Mouse (Mus musculus) B cell, adult 62 days (primary cell): Measurements from ENCODE around the gene Gm4559. TPM values are rescaled to one million over a fixed set of nuclear protein-coding genes. Genes with fewer than 3 reads are reported as not detected.

ENCODE experiments used
- total RNA-seq: library from RNA; stranded (reverse); gene quantifications from 4 replicates; pipeline ENCODE4 v1.2.4, GENCODE M21; 2023

The Gm4559 gene
- not detected in 4 replicates for total RNA-seq

DNA sequence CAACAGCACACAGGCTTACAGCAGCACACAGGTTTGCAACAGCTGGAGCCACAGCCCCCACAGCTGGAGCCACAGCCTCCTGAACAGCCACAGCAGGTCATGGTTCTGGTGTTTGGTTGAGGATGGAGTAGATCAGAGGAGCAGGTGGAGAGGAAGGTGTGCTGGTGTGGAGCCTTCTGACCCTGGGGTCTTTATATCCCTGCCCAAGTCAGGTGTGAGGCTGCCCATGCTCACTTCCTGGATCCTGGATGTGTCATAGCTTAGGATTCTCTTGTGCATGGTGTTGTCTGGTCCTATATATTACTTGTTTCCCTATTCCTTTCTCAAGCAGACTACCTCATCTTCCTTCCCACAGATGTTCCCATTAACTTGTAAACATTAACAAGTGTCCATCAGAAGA is at the start of gene Gm4559:
Gm4559 (minus strand) TSS at position 101 of the 400 bp plus-strand sequence.

GRCm38 (mm10) chr7:142303249-142303648 is 29.1 kb upstream of the Gm4559 start, which contains the start of gene Krtap5-4:
Gene Krtap5-4 (plus strand): TSS chr7:142303549.

GRCm38 (mm10) chr7:142297018-142297417 is 22.9 kb upstream of the Gm4559 start, which contains the start of gene Krtap5-1:
Gene Krtap5-1 (minus strand): TSS chr7:142297118.

GRCm38 (mm10) chr7:142258254-142258653 is 15.9 kb downstream of the Gm4559 start, which contains the start of gene Gm2431:
Gene Gm2431 (minus strand): TSS chr7:142258354.

GRCm38 (mm10) chr7:142240978-142241377 is 33.2 kb downstream of the Gm4559 start, which contains the start of gene Gm40460:
Gene Gm40460 (minus strand): TSS chr7:142241078.

DNA sequence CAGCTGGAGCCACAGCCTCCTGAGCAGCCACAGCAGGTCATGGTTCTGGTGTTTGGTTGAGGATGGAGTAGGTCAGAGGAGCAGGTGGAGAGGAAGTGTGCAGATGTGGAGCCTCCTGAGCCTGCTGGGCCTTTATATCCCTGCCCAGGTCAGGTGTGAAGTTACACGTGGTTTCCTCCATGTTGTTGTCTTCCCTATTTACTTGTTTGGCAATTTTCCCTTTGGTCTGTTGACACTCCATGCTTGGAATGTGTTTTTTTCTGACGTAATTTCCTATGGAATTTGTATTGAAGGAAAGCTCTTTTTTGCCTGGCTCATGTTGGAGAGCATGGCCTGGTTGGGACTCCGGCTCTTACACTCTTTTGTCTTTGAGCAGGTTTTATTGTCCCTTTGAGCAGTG is 44.3 kb downstream of the Gm4559 start, which contains the start of gene Krtap5-5:
Krtap5-5 (minus strand) TSS at position 101 of the 400 bp plus-strand sequence.

Other genes with a start within 250 kb of the Gm4559 start
- gene Mob2, start 213.3 kb downstream of the Gm4559 start, total RNA-seq, result 33.3 to 45.7 TPM (median 40.9 TPM) in 4 replicates
- gene Dusp8, start 178.5 kb downstream of the Gm4559 start, total RNA-seq, result 4.6 to 6.7 TPM (median 5.9 TPM) in 4 replicates
- gene Gm45618, start 153.6 kb downstream of the Gm4559 start, total RNA-seq, result not detected in 4 replicates
- gene Gm39115, start 138.3 kb downstream of the Gm4559 start, total RNA-seq, result not detected in 4 replicates
- not detected in 4 replicates for gene Gm45337, start 129.8 kb downstream of the Gm4559 start, total RNA-seq
- gene Gm29735, start 117.2 kb downstream of the Gm4559 start, total RNA-seq, result not detected in 4 replicates
- gene Gm4553, start 108.6 kb downstream of the Gm4559 start, total RNA-seq, result not detected in 4 replicates
- gene Krtap5-2, start 98.4 kb downstream of the Gm4559 start, total RNA-seq, result not detected in 4 replicates
- gene Gm10153, start 84.0 kb downstream of the Gm4559 start, total RNA-seq, result not detected in 4 replicates
- gene Krtap5-3, start 73.0 kb downstream of the Gm4559 start, total RNA-seq, result not detected in 4 replicates
- gene Gm7579, start 62.5 kb downstream of the Gm4559 start, total RNA-seq, result not detected in 4 replicates
- not detected in 4 replicates for gene Krtap5-5, start 44.4 kb downstream of the Gm4559 start, total RNA-seq
- gene Gm40460, start 33.3 kb downstream of the Gm4559 start, total RNA-seq, result not detected in 4 replicates
- gene Gm2431, start 16.0 kb downstream of the Gm4559 start, total RNA-seq, result not detected in 4 replicates
- not detected in 4 replicates for gene Krtap5-1, start 22.8 kb upstream of the Gm4559 start, total RNA-seq
- gene Krtap5-4, start 29.2 kb upstream of the Gm4559 start, total RNA-seq, result not detected in 4 replicates
- gene Ifitm10, start 99.4 kb upstream of the Gm4559 start, total RNA-seq, result 0.75 TPM in 1 of 4 replicates, not detected in the others
- 0.85 TPM in 1 of 4 replicates, not detected in the others for gene Gm49369, start 108.3 kb upstream of the Gm4559 start, total RNA-seq
- gene Ctsd, start 113.7 kb upstream of the Gm4559 start, total RNA-seq, result 67.6 to 79.8 TPM (median 71.9 TPM) in 4 replicates
- gene Syt8, start 160.5 kb upstream of the Gm4559 start, total RNA-seq, result not detected in 4 replicates
- 3.1 to 9.1 TPM (median 5.4 TPM) in 4 replicates for gene Tnni2, start 167.4 kb upstream of the Gm4559 start, total RNA-seq
- gene Lsp1, start 186.4 kb upstream of the Gm4559 start, total RNA-seq, result 752 to 815 TPM (median 786 TPM) in 4 replicates
- 37.8 to 47.2 TPM (median 41.7 TPM) in 4 replicates for gene Tnnt3, start 224.5 kb upstream of the Gm4559 start, total RNA-seq